Mouse (Mus musculus): ENCODE measurements around the gene Trmt2b.
"Not testable (repeated sequence)": the region's sequence is repeated elsewhere in the genome, so short reads cannot be mapped to it uniquely, and the experiment has no call there.

Trmt2b gene

GRCm38 (mm10) chrX:134220618-134221017, 56.2 kb downstream of the Trmt2b start:
- no peak for DNase-seq (ENCODE audit: extremely low spot score)

- DNase-seq (ENCODE audit: extremely low spot score): no peak
Measured at GRCm38 (mm10) chrX:134218161-134218560, 58.6 kb downstream of the Trmt2b start.

DNA sequence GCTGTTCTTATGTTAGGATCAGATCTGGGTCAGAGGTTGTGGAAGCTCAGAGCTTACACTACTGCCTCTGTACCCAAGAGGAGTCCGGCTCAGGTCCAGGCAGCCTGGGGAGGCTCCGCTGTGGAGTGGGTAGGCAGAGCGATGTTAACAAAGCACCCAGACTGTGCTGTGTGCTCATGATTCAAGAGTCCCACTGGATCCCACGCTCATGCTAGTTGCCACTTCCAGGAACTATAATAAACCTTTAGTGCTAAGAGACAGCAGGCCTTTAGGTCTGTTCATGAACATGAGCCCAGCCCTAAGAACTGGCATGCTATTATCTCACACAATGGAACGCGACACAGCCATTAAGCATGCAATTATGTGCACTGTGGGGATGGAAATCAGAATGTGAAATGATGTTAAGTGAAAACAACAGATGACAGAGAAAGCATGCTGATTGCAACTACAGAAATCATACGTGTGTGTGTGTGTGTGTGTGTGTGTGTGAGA, 65.6 kb downstream of the Trmt2b start:
- DNase-seq (ENCODE audit: extremely low spot score): no peak

DNA sequence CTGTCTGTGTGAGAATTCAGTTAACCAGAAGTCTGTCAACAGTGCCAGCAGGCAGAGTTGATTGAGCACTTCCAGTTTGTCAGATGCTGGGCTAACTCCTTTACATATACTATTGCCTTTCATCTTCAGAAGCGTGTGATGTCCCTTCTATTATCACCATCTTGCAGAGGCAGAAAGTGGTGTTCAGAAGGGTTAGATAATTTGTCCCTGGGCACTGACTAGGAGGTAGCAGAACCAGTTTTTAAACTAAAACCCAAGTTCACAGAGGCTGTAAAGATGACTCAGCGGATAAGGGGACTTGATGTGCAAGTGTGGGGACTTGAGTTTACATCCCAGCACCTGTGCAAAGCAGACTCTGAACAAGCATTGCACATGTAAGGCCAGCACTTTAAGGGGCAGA, 68.3 kb downstream of the Trmt2b start:
- DNase-seq (ENCODE audit: extremely low spot score): no peak

- not testable (repeated sequence) for DNase-seq (ENCODE audit: extremely low spot score)
Measured at GRCm38 (mm10) chrX:134187201-134187600, 89.6 kb downstream of the Trmt2b start, which contains the start of gene Arl13a. Gene Arl13a, plus strand, starts transcription at chrX:134187501.

- no peak for DNase-seq (ENCODE audit: extremely low spot score)
Measured at GRCm38 (mm10) chrX:134174699-134175098, 102.1 kb downstream of the Trmt2b start.
